Mouse (Mus musculus): ENCODE measurements around the gene Gdf11. TPM values are rescaled to one million over a fixed set of nuclear protein-coding genes. Genes with fewer than 3 reads are reported as not detected.

The Gdf11 gene
- total and polyA plus RNA-seq, 3 experiments, result 0.78 to 2.5 (median 2.0) TPM

GRCm38 (mm10) chr10:128889846-128890245 is 1.7 kb downstream of the Gdf11 start:
- Histone ChIP-seq H3K4me3 (no peak overlapping the region), H3K79me2 (replicated peaks; ENCODE audit: control insufficient read depth, insufficient read depth, low read length) (no peaks in the 10 kb centered on the region), H3K27ac (no peak overlapping the region), H3K4me1 (ENCODE audit: control insufficient read depth, insufficient read depth, low read length) (peaks cover 4% of the 10 kb centered on the region), H3K9ac (ENCODE audit: low read depth, low read length) (no peak overlapping the region), H3K27me3 (ENCODE audit: control insufficient read depth, insufficient read depth, low read length) (no peaks in the 10 kb centered on the region), H3K36me3 (ENCODE audit: control insufficient read depth, insufficient read depth, low read length) (no peaks in the 10 kb centered on the region)
- intact Hi-C loops (cut with DNase I), result loop anchor here (10.0 kb wide), 1 partner anchor 265 kb away; the partner anchor contains the start of gene Rps26
- DNase-seq, result no peak
- TF ChIP-seq CTCF (IDR thresholded peaks at IDR 0.05) (no peak), EP300 (IDR thresholded peaks at IDR 0.05; ENCODE audit: insufficient read depth, low read depth, low read length) (no peak), POLR2A (IDR thresholded peaks at IDR 0.05; ENCODE audit: insufficient read depth, low read depth, low read length) (no peak)
- 48% methylated on average over 2 of the region's 2 CpGs for WGBS

GRCm38 (mm10) chr10:128888941-128889827 is 2.3 kb downstream of the Gdf11 start:
- DNase-seq, result no peak
- no peaks in the 10 kb centered on the region for H3K79me2 ChIP-seq (replicated peaks; ENCODE audit: control insufficient read depth, insufficient read depth, low read length)
- H3K4me3 ChIP-seq, result no peak overlapping the region
- H3K36me3 ChIP-seq (ENCODE audit: control insufficient read depth, insufficient read depth, low read length), result no peaks in the 10 kb centered on the region
- intact Hi-C loops (cut with DNase I), result no loop called here
- H3K4me1 ChIP-seq (ENCODE audit: control insufficient read depth, insufficient read depth, low read length), result peaks cover 4% of the 10 kb centered on the region
- no peak overlapping the region for H3K9ac ChIP-seq (ENCODE audit: low read depth, low read length)
- no peaks in the 10 kb centered on the region for H3K27me3 ChIP-seq (ENCODE audit: control insufficient read depth, insufficient read depth, low read length)
- TF ChIP-seq EP300 (IDR thresholded peaks at IDR 0.05; ENCODE audit: insufficient read depth, low read depth, low read length) (no peak), CTCF (IDR thresholded peaks at IDR 0.05) (no peak), POLR2A (IDR thresholded peaks at IDR 0.05; ENCODE audit: insufficient read depth, low read depth, low read length) (no peak)
- H3K27ac ChIP-seq, result no peak overlapping the region
- WGBS, result 15% methylated on average over 7 of the region's 7 CpGs

- DNase-seq, result no peak
- H3K4me1 ChIP-seq (ENCODE audit: control insufficient read depth, insufficient read depth, low read length), result no peaks in the 10 kb centered on the region
- TF ChIP-seq POLR2A (IDR thresholded peaks at IDR 0.05; ENCODE audit: insufficient read depth, low read depth, low read length) (no peak), CTCF (IDR thresholded peaks at IDR 0.05) (no peak), EP300 (IDR thresholded peaks at IDR 0.05; ENCODE audit: insufficient read depth, low read depth, low read length) (no peak)
- H3K27ac ChIP-seq, result no peak overlapping the region
- no peaks in the 10 kb centered on the region for H3K27me3 ChIP-seq (ENCODE audit: control insufficient read depth, insufficient read depth, low read length)
- H3K4me3 ChIP-seq, result no peak overlapping the region
- 94% methylated on average over 5 of the region's 5 CpGs for WGBS
- intact Hi-C loops (cut with DNase I), result no loop called here
- no peaks in the 10 kb centered on the region for H3K79me2 ChIP-seq (replicated peaks; ENCODE audit: control insufficient read depth, insufficient read depth, low read length)
- H3K9ac ChIP-seq (ENCODE audit: low read depth, low read length), result no peak overlapping the region
- H3K36me3 ChIP-seq (ENCODE audit: control insufficient read depth, insufficient read depth, low read length), result no peaks in the 10 kb centered on the region; the same call in 1 of the 2 replicates
Observed at GRCm38 (mm10) chr10:128882067-128882466, 9.5 kb downstream of the Gdf11 start.

- intact Hi-C loops (cut with DNase I), result no loop called here
- H3K4me1 ChIP-seq (ENCODE audit: control insufficient read depth, insufficient read depth, low read length), result no peaks in the 10 kb centered on the region
- H3K27me3 ChIP-seq (ENCODE audit: control insufficient read depth, insufficient read depth, low read length), result no peaks in the 10 kb centered on the region
- TF ChIP-seq POLR2A (IDR thresholded peaks at IDR 0.05; ENCODE audit: insufficient read depth, low read depth, low read length) (no peak), EP300 (IDR thresholded peaks at IDR 0.05; ENCODE audit: insufficient read depth, low read depth, low read length) (no peak), CTCF (IDR thresholded peaks at IDR 0.05) (no peak)
- H3K79me2 ChIP-seq (replicated peaks; ENCODE audit: control insufficient read depth, insufficient read depth, low read length), result no peaks in the 10 kb centered on the region
- 86% methylated on average over 2 of the region's 2 CpGs for WGBS
- H3K27ac ChIP-seq, result no peak overlapping the region
- no peak overlapping the region for H3K9ac ChIP-seq (ENCODE audit: low read depth, low read length)
- H3K36me3 ChIP-seq (ENCODE audit: control insufficient read depth, insufficient read depth, low read length), result no peaks in the 10 kb centered on the region; the same call in none of the 2 replicates
- no peak for DNase-seq
- H3K4me3 ChIP-seq, result no peak overlapping the region
Observed at GRCm38 (mm10) chr10:128878811-128879210, 12.7 kb downstream of the Gdf11 start.

- Histone ChIP-seq H3K27me3 (ENCODE audit: control insufficient read depth, insufficient read depth, low read length) (no peaks in the 10 kb centered on the region), H3K36me3 (ENCODE audit: control insufficient read depth, insufficient read depth, low read length) (no peaks in the 10 kb centered on the region; the same call in none of the 2 replicates)
- intact Hi-C loops (cut with DNase I), result no loop called here
Observed at GRCm38 (mm10) chr10:128878291-128878690, 13.2 kb downstream of the Gdf11 start.

GRCm38 (mm10) chr10:128870341-128870740 is 21.2 kb downstream of the Gdf11 start:
- TF ChIP-seq POLR2A (IDR thresholded peaks at IDR 0.05; ENCODE audit: insufficient read depth, low read depth, low read length), result no peak
- no peak for TF ChIP-seq EP300 (IDR thresholded peaks at IDR 0.05; ENCODE audit: insufficient read depth, low read depth, low read length)
- TF ChIP-seq CTCF (IDR thresholded peaks at IDR 0.05), result no peak
- Histone ChIP-seq H3K79me2 (replicated peaks; ENCODE audit: control insufficient read depth, insufficient read depth, low read length) (no peaks in the 10 kb centered on the region), H3K4me3 (no peak overlapping the region), H3K9ac (ENCODE audit: low read depth, low read length) (no peak overlapping the region), H3K36me3 (ENCODE audit: control insufficient read depth, insufficient read depth, low read length) (peaks cover 2% of the 10 kb centered on the region), H3K27me3 (ENCODE audit: control insufficient read depth, insufficient read depth, low read length) (no peaks in the 10 kb centered on the region), H3K27ac (no peak overlapping the region), H3K4me1 (ENCODE audit: control insufficient read depth, insufficient read depth, low read length) (no peaks in the 10 kb centered on the region)
- WGBS, result 69% methylated on average over 3 of the region's 3 CpGs
- intact Hi-C loops (cut with DNase I), result no loop called here
- no peak for DNase-seq

More at GRCm38 (mm10) chr10:128878291-128878690, 13.2 kb downstream of the Gdf11 start:
- TF ChIP-seq EP300 (IDR thresholded peaks at IDR 0.05; ENCODE audit: insufficient read depth, low read depth, low read length) (no peak), CTCF (IDR thresholded peaks at IDR 0.05) (no peak), POLR2A (IDR thresholded peaks at IDR 0.05; ENCODE audit: insufficient read depth, low read depth, low read length) (no peak)
- Histone ChIP-seq H3K4me1 (ENCODE audit: control insufficient read depth, insufficient read depth, low read length) (no peaks in the 10 kb centered on the region), H3K9ac (ENCODE audit: low read depth, low read length) (no peak overlapping the region), H3K4me3 (no peak overlapping the region), H3K27ac (no peak overlapping the region), H3K79me2 (replicated peaks; ENCODE audit: control insufficient read depth, insufficient read depth, low read length) (no peaks in the 10 kb centered on the region)
- DNase-seq, result no peak

Data from heart, adult 2 months (tissue).